In the genomic region with DNA sequence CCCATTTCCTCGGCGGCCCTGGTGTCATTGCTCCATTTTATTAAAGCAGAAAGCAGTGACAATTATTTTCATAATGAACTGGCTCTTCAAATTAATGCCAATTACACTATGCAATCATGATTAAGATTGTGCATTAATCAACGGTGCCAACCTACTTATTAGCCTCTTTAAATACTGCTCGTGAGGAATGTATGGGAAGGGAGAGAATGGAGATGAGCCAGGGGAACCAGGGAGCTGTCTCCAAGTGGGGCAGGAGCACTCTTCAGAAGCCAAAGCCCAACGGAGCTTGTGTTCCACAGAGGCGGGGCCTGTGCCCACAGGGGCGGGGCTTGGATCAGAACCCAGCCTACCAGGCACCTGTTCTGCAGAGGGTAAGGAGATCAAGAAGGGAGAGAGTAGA, we compare ENCODE assay signal across 27 mouse cellular contexts.
DNase-seq lines count a peak whose midpoint lies in the region; ATAC-seq lines count a peak whose summit lies in the region.
"Had no signal": no experiment of that assay in that cellular context is flagged by ENCODE, and none has a peak within 500 bp of the region (broad histone marks: within the 10 kb centered on the region; RNA-seq: fewer than 3 reads in every experiment).

No protein-coding gene starts in this region.

- no peak overlapping the region for H3K27ac ChIP-seq in embryonic facial prominence, embryonic 13.5 days
- no peak overlapping the region for H3K27ac ChIP-seq in embryonic facial prominence, embryonic 10.5 days (replicated peaks)
- H3K27ac ChIP-seq in hindbrain, embryonic 14.5 days = no peak overlapping the region
- H3K27ac ChIP-seq in hindbrain, embryonic 13.5 days = no peak overlapping the region
- no peak overlapping the region for H3K27ac ChIP-seq in neural tube, embryonic 13.5 days (replicated peaks)
- H3K27ac ChIP-seq: lung, embryonic 15.5 days; midbrain, embryonic 10.5 days; stomach, embryonic 15.5 days had no signal

- no peaks in the 10 kb centered on the region for H3K36me3 ChIP-seq in embryonic facial prominence, embryonic 13.5 days
- no peaks in the 10 kb centered on the region for H3K36me3 ChIP-seq in embryonic facial prominence, embryonic 10.5 days (replicated peaks)
- H3K36me3 ChIP-seq in hindbrain, embryonic 14.5 days (replicated peaks; ENCODE audit: control insufficient read depth, insufficient read depth) = no peaks in the 10 kb centered on the region
- H3K36me3 ChIP-seq in hindbrain, embryonic 13.5 days = no peaks in the 10 kb centered on the region
- H3K36me3 ChIP-seq in neural tube, embryonic 13.5 days = no peaks in the 10 kb centered on the region
- H3K36me3 ChIP-seq: lung, embryonic 15.5 days; midbrain, embryonic 10.5 days; stomach, embryonic 15.5 days had no signal

- H3K4me1 ChIP-seq in embryonic facial prominence, embryonic 13.5 days = peaks cover 9% of the 10 kb centered on the region; the same call in 1 of the 2 replicates
- peaks cover 18% of the 10 kb centered on the region for H3K4me1 ChIP-seq in embryonic facial prominence, embryonic 10.5 days
- H3K4me1 ChIP-seq in hindbrain, embryonic 14.5 days (replicated peaks; ENCODE audit: control insufficient read depth, insufficient read depth, low read length) = peaks cover 12% of the 10 kb centered on the region; the same call in 1 of the 2 replicates
- H3K4me1 ChIP-seq in hindbrain, embryonic 13.5 days (replicated peaks) = peaks cover 23% of the 10 kb centered on the region
- peaks cover 17% of the 10 kb centered on the region for H3K4me1 ChIP-seq in neural tube, embryonic 13.5 days (replicated peaks)
- H3K4me1 ChIP-seq: lung, embryonic 15.5 days; stomach, embryonic 15.5 days had no signal

- H3K4me3 ChIP-seq in embryonic facial prominence, embryonic 13.5 days = no peak overlapping the region
- H3K4me3 ChIP-seq in embryonic facial prominence, embryonic 10.5 days = no peak overlapping the region
- H3K4me3 ChIP-seq in hindbrain, embryonic 14.5 days (replicated peaks; ENCODE audit: low read length) = no peak overlapping the region
- H3K4me3 ChIP-seq in hindbrain, embryonic 13.5 days = no peak overlapping the region
- H3K4me3 ChIP-seq in neural tube, embryonic 13.5 days = no peak overlapping the region
- H3K4me3 ChIP-seq: erythroblast, embryonic 14.5 days; lung, embryonic 15.5 days; midbrain, embryonic 10.5 days; myocyte; stomach, embryonic 15.5 days had no signal

- no peaks in the 10 kb centered on the region for H3K9me3 ChIP-seq in embryonic facial prominence, embryonic 13.5 days
- no peaks in the 10 kb centered on the region for H3K9me3 ChIP-seq in embryonic facial prominence, embryonic 10.5 days
- H3K9me3 ChIP-seq in hindbrain, embryonic 14.5 days (ENCODE audit: control insufficient read depth, low read length) = no peaks in the 10 kb centered on the region
- H3K9me3 ChIP-seq in hindbrain, embryonic 13.5 days = no peaks in the 10 kb centered on the region
- H3K9me3 ChIP-seq in neural tube, embryonic 13.5 days = no peaks in the 10 kb centered on the region
- H3K9me3 ChIP-seq: lung, embryonic 15.5 days; midbrain, embryonic 10.5 days; stomach, embryonic 15.5 days had no signal

- H3K4me2 ChIP-seq in embryonic facial prominence, embryonic 13.5 days = no peak overlapping the region
- no peak overlapping the region for H3K4me2 ChIP-seq in hindbrain, embryonic 14.5 days (replicated peaks)
- no peak overlapping the region for H3K4me2 ChIP-seq in hindbrain, embryonic 13.5 days
- no peak overlapping the region for H3K4me2 ChIP-seq in neural tube, embryonic 13.5 days
- H3K4me2 ChIP-seq: heart, embryonic 11.5 days; liver, embryonic 11.5 days; lung, embryonic 15.5 days; stomach, embryonic 15.5 days had no signal

- WGBS in embryonic facial prominence, embryonic 13.5 days = 58% methylated on average over 7 of the region's 7 CpGs
- 60% methylated on average over 7 of the region's 7 CpGs for WGBS in embryonic facial prominence, embryonic 10.5 days
- 47% methylated on average over 7 of the region's 7 CpGs for WGBS in hindbrain, embryonic 14.5 days
- 43% methylated on average over 7 of the region's 7 CpGs for WGBS in hindbrain, embryonic 13.5 days
- 50% methylated on average over 7 of the region's 7 CpGs for WGBS in neural tube, embryonic 13.5 days

- no peak overlapping the region for H3K9ac ChIP-seq in embryonic facial prominence, embryonic 13.5 days
- no peak overlapping the region for H3K9ac ChIP-seq in hindbrain, embryonic 14.5 days
- no peak overlapping the region for H3K9ac ChIP-seq in hindbrain, embryonic 13.5 days
- H3K9ac ChIP-seq in neural tube, embryonic 13.5 days = no peak overlapping the region
- H3K9ac ChIP-seq: lung, embryonic 15.5 days; stomach, embryonic 15.5 days had no signal

- peaks cover 4% of the 10 kb centered on the region; the same call in 1 of the 2 replicates for H3K27me3 ChIP-seq in embryonic facial prominence, embryonic 13.5 days
- H3K27me3 ChIP-seq in embryonic facial prominence, embryonic 10.5 days (replicated peaks; ENCODE audit: low read depth, poor library complexity, severe bottlenecking) = peaks cover 6% of the 10 kb centered on the region
- H3K27me3 ChIP-seq in hindbrain, embryonic 14.5 days (ENCODE audit: control insufficient read depth, insufficient read depth, low read length) = no peaks in the 10 kb centered on the region
- 0 out of 2 replicates have a peak, but pooled peaks cover 6% of the 10 kb centered on the region for H3K27me3 ChIP-seq in hindbrain, embryonic 13.5 days
- H3K27me3 ChIP-seq in neural tube, embryonic 13.5 days = 0 out of 2 replicates have a peak, but pooled peaks cover under 1% of the 10 kb centered on the region
- H3K27me3 ChIP-seq: lung, embryonic 15.5 days; stomach, embryonic 15.5 days had no signal

- 0 out of 2 replicates have a peak, but pooled peaks have one; percentile 32 for ATAC-seq in embryonic facial prominence, embryonic 13.5 days (ENCODE audit: insufficient number of reproducible peaks, insufficient read depth, low FRiP score, low TSS enrichment, low read depth)
- peak; percentile 57; the same call in 1 of the 2 replicates for ATAC-seq in hindbrain, embryonic 14.5 days (ENCODE audit: low FRiP score)
- no peak for ATAC-seq in hindbrain, embryonic 13.5 days (ENCODE audit: low FRiP score)
- ATAC-seq in neural tube, embryonic 13.5 days (ENCODE audit: low read depth) = peak; percentile 27; the same call in 1 of the 2 replicates
- ATAC-seq: intestine, postnatal 0 days; midbrain, embryonic 16.5 days had no signal

- DNase-seq in embryonic facial prominence, embryonic 10.5 days (ENCODE audit: low spot score) = no peak
- no peak for DNase-seq in hindbrain, embryonic 14.5 days (ENCODE audit: low spot score)
- no peak for DNase-seq in neural tube, embryonic 10.5 days (ENCODE audit: extremely low spot score, low spot score)
- DNase-seq in gastrocnemius, adult 8-10 months (ENCODE audit: low spot score in 2 of 2) = no peak
- DNase-seq: adrenal gland, postnatal 10 days; cerebellum, adult 11 months; cerebellum, adult 9-11 months; embryo, embryonic 11 days; gastrocnemius, postnatal 25 days; heart, adult 18-20 months; heart, postnatal 4 days; kidney, adult 9 months; kidney, postnatal 10 days; layer of hippocampus, adult 9-11 months; right cerebral cortex, postnatal 25 days had no signal
